Mouse (Mus musculus) right cerebral cortex, adult 2 months (tissue): ENCODE data around the gene Lipt2.
A peak's percentile ranks its signal among the peaks of the same experiment; 100 is the strongest.

Experiments used
- DNase-seq, 2 experiments: peaks; one replicate each; pipeline ENCODE4 v3.0.0; 2021 to 2022; ENCODE audit warnings: low spot score in 2 of 2

Lipt2 gene

DNA sequence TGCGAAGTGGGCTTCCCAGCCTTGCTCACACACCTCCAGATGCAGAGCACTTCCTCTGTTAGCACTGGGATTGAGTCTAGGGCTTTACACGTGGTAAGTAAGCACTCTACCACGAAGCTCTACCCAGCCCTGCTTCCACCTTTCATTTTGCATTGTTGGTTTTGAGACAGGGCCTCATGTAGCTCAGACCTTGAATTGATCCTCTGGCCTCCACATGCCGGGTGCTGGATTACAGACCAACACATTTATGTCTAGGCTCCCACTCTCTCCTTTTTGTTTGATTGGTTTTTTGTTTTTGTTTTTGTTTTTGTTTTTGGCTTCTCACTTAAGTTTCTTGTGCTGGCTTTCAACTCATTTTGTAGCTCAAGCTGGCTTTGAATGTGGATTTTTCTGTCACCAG is 11.7 kb downstream of the Lipt2 start:
- no peak for DNase-seq

DNA sequence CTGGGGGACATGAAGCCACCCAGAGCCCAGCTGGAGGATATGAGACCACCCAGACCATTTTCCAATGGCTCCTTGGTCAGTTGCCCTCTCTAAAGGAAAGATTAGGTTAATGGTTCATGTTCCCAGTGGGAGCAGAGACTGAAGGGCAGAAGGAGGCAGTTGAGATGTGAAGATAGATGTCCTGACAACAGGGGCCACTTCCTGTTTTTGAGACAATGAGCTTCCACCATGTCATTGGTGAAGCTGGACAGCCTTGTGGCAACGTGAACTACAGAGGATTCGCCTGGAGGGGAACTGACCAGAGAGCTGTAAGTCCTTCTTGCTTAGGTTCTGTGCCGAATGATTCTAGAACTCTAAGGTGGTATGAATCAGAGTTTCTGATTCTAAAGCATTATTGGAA is 17.2 kb downstream of the Lipt2 start, which contains the start of gene Kcne3:
Kcne3 (plus strand) TSS at position 234 of the 400 bp plus-strand sequence.
- no peak for DNase-seq

DNA sequence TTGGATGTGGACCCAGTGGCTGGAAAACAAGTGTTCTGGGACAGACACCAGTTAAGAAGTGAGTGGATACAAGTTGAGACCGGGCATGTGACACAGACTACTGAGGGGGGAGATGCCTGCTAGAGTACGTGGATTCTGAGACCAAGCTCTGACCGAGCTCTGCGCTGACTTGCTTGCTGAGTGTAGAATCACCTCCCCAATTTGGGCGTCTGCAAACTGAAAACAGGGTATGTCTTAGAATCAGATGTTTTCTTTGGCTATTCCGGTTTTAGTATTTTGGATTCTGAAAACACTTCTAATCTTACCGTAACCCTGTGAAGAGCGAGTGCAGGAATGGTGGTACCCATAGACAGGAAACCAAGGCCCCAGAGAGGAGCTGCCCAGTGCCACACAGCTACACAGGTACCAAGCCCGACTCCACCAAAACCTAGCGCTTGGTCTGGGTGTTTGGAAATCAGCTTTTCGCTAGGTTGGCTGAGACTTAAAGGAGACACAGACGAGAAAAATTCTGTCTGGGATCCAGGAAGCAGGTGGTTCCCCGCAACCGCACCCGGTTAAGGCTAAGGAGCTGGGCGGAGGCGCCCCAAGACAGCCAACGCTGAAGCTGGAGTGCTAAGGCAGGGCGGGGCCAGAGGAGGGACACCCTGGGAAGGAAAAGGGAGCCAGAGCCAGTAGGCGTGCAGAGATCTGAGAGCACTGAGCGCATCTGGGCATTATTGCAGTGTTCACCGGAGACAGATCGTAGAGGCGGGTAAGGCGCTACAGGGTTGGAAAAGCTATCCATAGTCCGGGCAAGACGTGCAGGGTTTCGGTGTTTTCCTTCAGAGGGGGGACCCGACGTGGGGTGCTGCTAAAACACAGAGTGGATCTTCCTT is 19.2 kb downstream of the Lipt2 start:
- peak; percentile 65 to 66 for DNase-seq

DNA sequence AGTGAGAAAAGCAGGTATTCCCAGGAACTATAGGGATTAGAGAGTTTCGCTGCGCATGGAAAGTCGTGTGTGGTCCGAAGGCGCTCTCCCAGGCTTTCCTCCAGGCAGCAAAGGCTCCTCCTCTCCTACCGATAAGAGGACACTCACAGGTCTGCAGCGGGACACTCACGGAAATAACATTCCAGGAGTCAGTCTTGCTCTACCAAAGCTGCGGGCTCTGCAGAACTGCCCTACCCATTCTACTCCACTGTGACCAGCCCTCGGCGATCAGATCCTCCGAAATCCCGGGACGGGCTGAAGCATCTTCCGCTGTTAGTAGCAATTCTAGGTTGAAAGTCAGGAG is 19.8 kb downstream of the Lipt2 start:
- no peak for DNase-seq

DNA sequence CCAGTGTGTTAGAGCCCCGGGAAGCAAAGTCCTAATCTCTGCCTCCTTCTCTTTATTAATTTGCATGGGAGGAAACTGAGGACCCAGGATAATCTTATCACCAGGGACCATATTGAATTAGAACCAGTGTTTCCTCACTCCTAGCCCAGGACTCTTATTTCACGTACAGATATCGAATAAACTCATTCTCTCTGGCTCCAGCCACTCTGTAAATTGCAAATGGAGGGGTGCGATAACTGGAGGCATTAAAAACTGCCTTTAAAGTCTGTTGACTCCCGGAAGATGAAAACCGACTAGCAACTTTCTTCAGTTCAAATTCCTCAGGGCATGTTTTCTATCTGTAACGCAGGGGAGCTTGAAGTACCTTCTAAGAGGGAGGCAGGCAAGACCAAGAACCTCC is 20.3 kb downstream of the Lipt2 start:
- no peak for DNase-seq

DNA sequence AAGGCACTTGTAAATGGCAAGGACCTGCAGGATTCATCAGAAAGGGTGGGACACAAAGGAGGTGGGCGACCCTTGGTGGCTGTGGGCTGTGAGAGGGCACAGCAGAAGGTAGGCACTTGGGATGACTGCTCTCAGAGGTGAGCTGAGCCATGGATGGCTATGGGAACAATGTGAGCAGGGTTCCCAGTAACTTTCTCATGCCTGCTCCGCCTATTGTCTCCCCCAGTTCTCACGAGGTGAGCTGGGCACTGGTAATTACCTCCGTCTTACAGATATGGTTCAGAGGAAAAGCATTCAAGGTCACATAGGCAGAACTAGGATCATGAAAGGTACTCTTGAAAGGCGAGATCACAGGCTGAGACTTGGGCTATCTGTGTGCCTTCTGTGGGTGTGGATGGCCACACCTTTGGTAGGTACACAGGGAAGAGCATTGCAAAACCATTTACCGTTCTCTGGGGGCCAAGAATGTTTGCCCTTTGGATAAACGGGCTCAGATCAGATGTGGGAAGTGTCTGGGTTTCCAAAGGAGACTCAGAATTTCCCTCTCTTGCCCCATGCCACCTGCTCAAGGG is 20.8 kb downstream of the Lipt2 start:
- no peak for DNase-seq

DNA sequence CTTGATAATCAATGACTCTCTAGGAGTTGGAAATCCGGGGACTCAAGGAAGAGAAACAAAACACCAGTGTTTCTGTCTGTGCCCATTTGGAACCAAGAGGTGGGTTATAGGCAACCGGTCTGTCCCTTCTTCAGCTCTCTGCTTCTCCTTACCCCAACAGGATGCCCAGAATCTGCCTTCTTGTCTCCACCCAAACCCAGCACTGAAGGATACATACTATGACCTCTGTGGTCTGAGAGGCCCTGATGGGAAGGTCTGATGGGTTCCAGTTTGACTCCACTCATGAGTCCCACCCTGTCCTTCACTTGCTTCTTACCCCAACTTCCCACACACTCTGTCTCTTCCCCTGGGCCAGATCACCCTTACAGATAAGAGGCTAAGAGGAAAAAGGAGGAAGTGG is 22.1 kb downstream of the Lipt2 start:
- no peak for DNase-seq

DNA sequence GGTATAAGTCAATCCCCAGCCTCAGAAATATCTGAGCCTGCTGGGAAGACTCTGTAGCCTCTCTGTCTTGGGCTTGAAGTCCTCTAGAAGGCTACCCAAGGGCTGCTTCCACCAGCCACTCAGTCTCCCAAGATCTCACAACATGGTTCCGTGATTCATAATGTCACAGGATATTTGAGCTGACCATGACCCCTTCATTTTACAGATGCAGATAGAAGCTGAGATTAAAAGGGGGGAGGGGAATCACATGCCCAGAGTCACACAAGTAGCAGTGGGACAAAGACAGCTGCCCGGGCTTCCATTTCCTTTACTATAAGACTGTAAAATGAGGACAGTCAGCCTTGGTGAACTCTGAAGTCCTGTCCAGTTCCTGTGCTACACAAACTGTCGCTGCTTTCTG is 22.5 kb downstream of the Lipt2 start:
- DNase-seq: no peak

DNA sequence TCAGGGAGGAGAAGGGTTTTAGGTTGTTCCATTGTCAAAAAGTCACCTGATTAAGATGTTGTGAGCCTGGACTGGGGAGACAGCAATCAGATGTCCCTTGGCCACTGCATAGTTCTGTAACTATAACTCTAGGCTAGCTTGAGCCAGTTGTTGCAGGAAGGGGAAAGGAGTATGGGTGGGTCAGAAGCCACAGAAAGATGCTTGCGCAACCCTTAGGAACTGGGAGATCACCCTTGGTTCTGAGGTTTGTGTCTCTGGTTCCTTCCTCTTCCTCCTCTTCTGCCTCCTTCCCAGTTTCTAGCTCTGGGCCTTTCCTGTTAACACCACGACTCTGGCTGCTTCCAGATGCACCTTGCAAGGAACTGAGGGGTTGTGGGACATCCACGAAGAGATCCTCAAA is 23.3 kb downstream of the Lipt2 start:
- no peak for DNase-seq

DNA sequence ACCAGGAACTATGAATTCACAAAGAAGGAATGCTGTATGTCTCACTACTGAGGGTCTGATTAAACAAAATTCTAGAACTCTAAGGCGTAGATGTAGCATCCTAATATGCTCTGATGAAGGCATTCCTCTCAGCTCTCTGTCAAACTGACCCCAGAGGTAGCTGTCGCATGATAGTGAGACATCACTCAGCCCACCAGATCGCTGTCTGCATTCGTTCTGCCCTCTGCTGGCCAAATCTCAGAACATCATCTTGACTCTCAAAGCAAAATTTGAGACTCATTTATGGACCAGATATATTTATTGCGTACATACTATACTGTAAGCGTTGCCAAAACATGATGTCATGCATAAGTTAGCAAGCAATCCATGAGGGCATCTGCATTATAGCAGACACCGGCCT is 28.5 kb downstream of the Lipt2 start:
- DNase-seq: peak; percentile 49 to 58

DNA sequence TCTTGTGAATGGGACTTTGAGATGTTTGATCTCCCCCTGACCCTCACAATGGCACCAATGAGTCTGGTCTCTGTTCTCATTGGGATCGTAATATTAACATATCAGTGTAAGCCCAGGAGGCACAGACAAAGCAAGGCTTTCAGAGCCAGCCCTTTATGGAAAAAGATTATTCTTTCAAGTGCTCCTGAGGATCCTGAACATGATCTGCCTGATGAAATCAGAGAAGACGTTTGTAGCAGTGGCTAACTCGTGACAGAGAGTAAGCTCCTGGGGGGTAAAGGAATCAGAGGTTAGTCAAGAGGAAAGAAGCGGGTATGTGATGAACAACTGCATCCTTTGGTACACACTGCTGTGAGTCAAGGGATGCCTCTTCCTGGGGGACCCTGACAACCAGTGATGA is 31.1 kb downstream of the Lipt2 start:
- DNase-seq: no peak

DNA sequence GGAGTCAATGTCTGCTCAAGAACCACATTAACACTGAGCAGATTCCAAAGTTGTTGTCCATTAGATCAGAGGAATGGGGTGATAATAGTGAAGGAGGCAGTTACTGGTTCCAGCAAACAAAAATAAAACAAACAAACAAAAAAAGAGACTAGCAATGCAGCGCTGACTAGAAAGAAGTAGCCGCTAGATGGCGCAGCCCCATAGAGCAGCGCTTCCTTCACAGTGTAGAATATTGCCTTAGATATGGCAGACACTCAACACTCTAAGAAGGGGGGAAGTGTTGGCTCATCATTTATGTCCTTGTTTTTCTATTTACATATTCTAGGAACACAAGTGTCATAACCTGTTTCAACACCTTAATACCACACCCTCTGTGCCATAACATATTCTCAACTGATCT is 31.7 kb downstream of the Lipt2 start:
- peak; percentile 67 to 72 for DNase-seq

DNA sequence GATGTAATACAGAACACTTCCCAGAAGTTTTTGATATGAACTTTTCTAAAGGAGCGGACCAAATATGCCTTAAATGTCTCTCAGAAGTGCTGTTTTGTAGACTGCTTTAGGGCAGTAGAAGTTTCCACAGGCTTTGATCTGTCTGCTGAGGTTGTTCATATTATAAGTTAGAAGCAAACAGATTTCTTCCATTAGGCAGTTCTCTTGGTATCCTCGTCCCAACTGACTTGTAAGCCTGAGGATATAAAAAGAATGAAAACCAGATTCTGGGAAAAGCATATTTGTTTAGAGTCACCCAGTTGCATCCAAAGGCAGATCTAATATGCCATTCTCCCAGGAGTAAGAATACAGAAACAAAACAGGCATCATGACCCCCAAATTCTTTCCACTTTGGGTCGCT is 42.1 kb downstream of the Lipt2 start:
- DNase-seq: no peak

DNA sequence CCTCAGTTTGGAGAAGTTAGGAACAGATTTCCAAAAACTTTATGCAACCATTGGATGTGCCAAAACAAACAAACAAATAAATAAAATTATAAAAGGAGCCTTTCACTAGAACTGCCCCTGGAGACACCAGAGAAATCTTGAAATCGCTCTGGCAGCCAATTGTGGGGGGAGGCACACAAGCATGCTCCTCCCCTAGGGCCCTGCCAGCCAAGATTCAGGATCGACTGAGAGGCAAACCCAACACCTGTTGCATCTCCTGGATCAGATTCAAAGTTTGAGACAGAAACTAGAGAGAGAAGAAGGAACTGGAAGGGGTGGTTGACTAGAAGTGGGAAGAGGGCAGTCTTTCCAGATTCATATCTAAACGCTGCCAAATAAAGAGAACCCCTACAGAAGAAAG is 44.5 kb downstream of the Lipt2 start:
- DNase-seq: no peak

DNA sequence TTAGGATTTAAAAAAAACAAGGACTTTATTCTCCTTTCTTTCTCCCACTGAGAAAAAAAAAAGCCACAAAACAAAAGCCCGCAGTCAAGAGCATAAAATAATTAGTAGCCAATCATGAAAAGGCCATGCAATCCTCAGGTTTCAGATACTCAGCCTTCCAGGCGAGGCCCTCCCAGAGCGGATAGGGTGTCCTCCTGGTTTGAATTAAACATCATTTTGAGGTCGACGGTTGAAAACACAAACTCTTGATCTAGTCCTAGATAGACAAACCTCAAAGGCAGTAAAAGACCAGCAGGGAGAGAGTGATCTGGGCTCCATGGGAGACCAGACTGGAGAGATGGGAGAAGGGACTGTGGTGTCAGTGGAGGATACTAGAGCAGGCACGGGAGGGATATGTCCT is 45.8 kb downstream of the Lipt2 start:
- DNase-seq: no peak

DNA sequence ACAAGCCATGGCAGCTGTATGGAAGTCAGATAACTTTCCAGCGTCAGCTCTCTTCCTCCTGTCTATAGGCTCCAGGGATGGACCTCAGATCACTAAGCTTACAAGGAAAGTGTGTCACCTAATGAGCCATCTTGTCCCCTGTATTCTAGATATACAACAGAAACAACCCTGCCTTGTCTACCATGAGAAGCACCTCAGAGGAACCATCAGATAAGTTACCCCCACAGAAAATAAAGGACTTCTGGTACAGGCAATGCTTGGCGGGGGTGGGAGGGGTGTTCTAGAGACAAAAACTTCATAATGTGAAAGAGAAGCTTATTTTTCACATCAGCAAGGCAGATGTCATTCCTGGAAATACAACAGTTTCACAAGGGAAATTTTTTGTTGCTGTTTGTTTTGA is 47.1 kb downstream of the Lipt2 start:
- no peak for DNase-seq

DNA sequence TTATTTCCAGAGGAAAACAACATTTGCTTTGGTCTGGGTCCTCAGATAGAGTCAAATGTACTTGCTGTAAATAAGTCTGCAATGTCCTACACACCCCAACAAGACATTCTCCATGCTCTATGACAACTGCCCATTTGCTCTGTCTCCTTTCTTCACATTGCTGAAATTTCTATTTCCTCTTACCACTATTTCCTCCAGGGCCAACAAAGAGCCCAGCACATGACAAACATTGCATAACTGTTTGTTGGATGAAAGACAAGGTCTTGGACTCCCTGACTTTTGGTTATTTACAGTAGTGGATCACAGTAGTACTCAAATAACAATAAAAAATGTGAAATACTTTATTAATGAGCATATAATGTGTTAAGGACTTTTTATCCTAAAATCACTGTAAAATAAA is 48.8 kb downstream of the Lipt2 start:
- no peak for DNase-seq
